Mouse (Mus musculus) lung, adult 2 months (tissue): Measurements from ENCODE around the gene Bcl2a1d.
"Not testable (repeated sequence)": the region's sequence is repeated elsewhere in the genome, so short reads cannot be mapped to it uniquely, and the experiment has no call there.

Source experiments
- CTCF ChIP-seq: fragments of 200-500 bp; IDR thresholded peaks from 2 replicates; pipeline ENCODE4 v1.5.1; 2011; ENCODE audit warnings: mild to moderate bottlenecking, low read length, control low read depth; ENCODE audit not compliant: insufficient read depth
- POLR2A ChIP-seq: fragments of 200-500 bp; IDR thresholded peaks from 2 replicates; pipeline ENCODE4 v1.6.1; 2011; ENCODE audit warnings: low read depth, mild to moderate bottlenecking, control low read depth, low read length, borderline replicate concordance; ENCODE audit errors: extremely low read depth

DNA sequence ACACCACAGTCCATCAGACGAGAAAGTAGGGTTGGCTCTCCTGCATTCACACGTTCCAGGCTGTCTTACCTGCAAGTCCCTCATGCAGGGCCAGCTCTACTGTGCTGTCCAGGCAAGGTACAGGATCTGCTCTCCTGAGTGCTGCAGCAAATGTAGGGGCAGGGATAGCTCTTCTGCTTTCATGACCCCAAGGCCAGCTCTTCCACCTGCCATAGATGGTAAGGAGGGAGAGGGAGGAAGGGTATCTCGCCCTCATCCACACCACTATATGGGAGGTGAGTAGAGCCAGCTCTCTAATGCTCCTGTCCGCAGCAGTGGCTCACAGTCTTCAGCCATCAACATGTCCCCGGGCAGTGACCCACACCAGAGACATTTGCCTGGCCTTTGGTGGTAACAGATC, 37.8 kb upstream of the Bcl2a1d start:
- TF ChIP-seq CTCF, POLR2A: not testable (repeated sequence)
